Mouse (Mus musculus): ENCODE measurements at regions not wholly inside any gene's neighbourhood (a gene's known extent, or its start where the extent isn't known, plus 50 kb on each side); places are given as distances from the start of the nearest gene placed in this dataset.

- TF ChIP-seq CTCF (IDR thresholded peaks at IDR 0.05; ENCODE audit: low read depth, low read length) (no peak), POLR2A (IDR thresholded peaks at IDR 0.05; ENCODE audit: borderline replicate concordance, low read depth, low read length) (no peak)
Measured at GRCm38 (mm10) chrX:142605088-142605487, 76.1 kb upstream of the Tmem164 start.
